Mouse (Mus musculus): Measurements from ENCODE around the gene Frmpd2.

GRCm38 (mm10) chr14:33526621-33527020 lies 55.1 kb downstream of the Frmpd2 start:
- no peak for TF ChIP-seq CTCF (IDR thresholded peaks at IDR 0.05; ENCODE audit: low read depth, low read length)
- TF ChIP-seq TAL1 (conservative IDR thresholded peaks at IDR 0.05; ENCODE audit: low read depth, low read length) = no peak
- no peak for TF ChIP-seq GATA1 (IDR thresholded peaks at IDR 0.05; ENCODE audit: borderline replicate concordance, low read length)
